Mouse (Mus musculus) thymus, adult 2 months (tissue): ENCODE results near the gene Mtf1.

Source experiments
- CTCF ChIP-seq: fragments of 200-500 bp; IDR thresholded peaks from 2 replicates; pipeline ENCODE4 v1.5.1; 2012; ENCODE audit warnings: mild to moderate bottlenecking, control low read depth, low read length, moderate library complexity, borderline replicate concordance; ENCODE audit not compliant: control insufficient read depth, poor library complexity, insufficient read depth; ENCODE audit errors: extremely low read depth
- POLR2A ChIP-seq: fragments of 200-500 bp; IDR thresholded peaks from 2 replicates; pipeline ENCODE4 v1.6.1; 2012; ENCODE audit warnings: mild to moderate bottlenecking, low read length, control low read depth, moderate library complexity; ENCODE audit not compliant: control insufficient read depth, poor library complexity, insufficient read depth; ENCODE audit errors: extremely low read depth

DNA sequence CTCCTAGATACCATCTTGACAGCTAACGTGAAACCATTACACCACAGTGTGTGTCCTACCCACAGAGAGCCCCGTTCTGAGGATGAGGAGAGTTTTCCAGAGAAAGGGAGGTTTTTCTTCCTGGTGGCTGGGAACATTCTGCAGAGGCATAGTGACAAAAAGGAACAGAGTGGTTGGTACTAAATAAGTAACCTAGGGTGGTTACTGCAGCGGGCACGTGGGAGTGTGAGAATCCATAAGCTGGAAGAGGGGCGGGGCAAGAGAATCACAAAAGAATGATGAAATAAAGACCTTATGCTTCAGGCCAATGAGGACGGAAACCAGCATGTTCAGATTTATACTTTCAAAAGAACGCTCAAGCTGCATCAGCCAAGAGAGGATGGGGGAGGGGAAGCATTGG is 86.8 kb downstream of the Mtf1 start:
- TF ChIP-seq CTCF (no peak), POLR2A (no peak)
